Mouse (Mus musculus) intestine, postnatal 0 days (tissue): ENCODE measurements around the gene 1700003H04Rik. TPM values are rescaled to one million over a fixed set of nuclear protein-coding genes. Genes with fewer than 3 reads are reported as not detected.

Experiments used
- ATAC-seq: fragments of 200-750 bp; cut with Nextera tagmentation; 2 replicates; pipeline ENCODE4 v1.8.0; 2017; ENCODE audit warnings: mild to moderate bottlenecking, moderate TSS enrichment, moderate library complexity
- H3K27ac ChIP-seq: fragments of 300-500 bp; sonication (generic); 2 replicates; pipeline ENCODE4 v1.5.1; 2014; ENCODE audit warnings: mild to moderate bottlenecking, low read depth, low read length, moderate library complexity
- H3K27me3 ChIP-seq: fragments of 300-500 bp; sonication (generic); replicated peaks from 2 replicates; pipeline ENCODE4 v1.6.1; 2014; ENCODE audit warnings: low read length, mixed read lengths; ENCODE audit not compliant: control insufficient read depth, insufficient read depth
- H3K36me3 ChIP-seq: fragments of 300-500 bp; sonication (generic); 2 replicates; pipeline ENCODE4 v1.6.1; 2014; ENCODE audit warnings: mild to moderate bottlenecking, moderate library complexity; ENCODE audit not compliant: control insufficient read depth, insufficient read depth
- H3K4me1 ChIP-seq: fragments of 300-500 bp; sonication (generic); replicated peaks from 2 replicates; pipeline ENCODE4 v1.6.1; 2014; ENCODE audit warnings: antibody characterized with exemption, low read length, mixed read lengths; ENCODE audit not compliant: control insufficient read depth, insufficient read depth
- H3K4me2 ChIP-seq: fragments of 300-500 bp; sonication (generic); replicated peaks from 2 replicates; pipeline ENCODE4 v1.6.1; 2014; ENCODE audit warnings: low read depth, mild to moderate bottlenecking, moderate library complexity
- H3K4me3 ChIP-seq: fragments of 300-500 bp; sonication (generic); 2 replicates; pipeline ENCODE4 v1.5.1; 2014; ENCODE audit warnings: low read depth, low read length
- H3K9ac ChIP-seq: fragments of 300-500 bp; sonication (generic); 2 replicates; pipeline ENCODE4 v1.6.1; 2014; ENCODE audit warnings: mild to moderate bottlenecking, low read depth, low read length
- H3K9me3 ChIP-seq: fragments of 300-500 bp; sonication (generic); 2 replicates; pipeline ENCODE4 v1.6.1; 2016; ENCODE audit warnings: mixed run types; ENCODE audit not compliant: control insufficient read depth
- CTCF ChIP-seq: sonication (generic); IDR thresholded peaks from 2 replicates; pipeline ENCODE4 v1.5.1; 2016; ENCODE audit warnings: low read depth, mild to moderate bottlenecking, control low read depth, antibody characterized with exemption, moderate library complexity
- WGBS: fragments of 180-500 bp; shearing (Covaris S2); extraction: QIAGEN DNeasy Blood & Tissue Kit; methylation state at CpG from one replicate; pipeline ENCODE4 v1.1.7; 2014; 5-methylcytosine and 5-hydroxymethylcytosine counted together
- polyA plus RNA-seq: library from polyadenylated mRNA; unstranded; fragments of >200 nt; fragmentation: Nextera tagmentation; extraction: Ambion mirVana; gene quantifications from 2 replicates; pipeline ENCODE4 v1.2.1, GENCODE M21; 2015

1700003H04Rik gene
- polyA plus RNA-seq = not detected in 2 replicates

DNA sequence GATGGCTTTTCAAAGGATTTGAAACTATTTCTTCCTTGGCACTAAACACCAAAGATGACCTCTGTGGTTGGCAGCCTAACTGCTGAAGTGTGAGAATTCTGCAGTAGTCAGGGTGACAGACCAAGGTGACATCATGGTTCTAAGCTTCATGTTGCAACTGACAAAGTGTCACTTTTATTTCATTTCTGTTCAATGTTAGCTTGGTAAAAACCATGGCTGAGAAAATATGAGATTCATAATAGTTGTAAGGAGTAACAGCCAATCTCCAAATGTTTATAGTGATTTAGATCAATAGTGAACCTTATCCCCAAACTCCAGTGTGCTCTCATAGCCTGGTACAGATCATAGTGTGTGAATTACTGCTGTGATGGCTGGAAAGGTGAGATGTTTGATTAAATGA lies at the start of gene 1700003H04Rik:
Gene 1700003H04Rik (minus strand): TSS at position 101 of the 400 bp plus-strand sequence.
- no peak for TF ChIP-seq CTCF
- ATAC-seq = no peak
- Histone ChIP-seq H3K36me3 (no peaks in the 10 kb centered on the region), H3K4me2 (no peak within 1 kb of the TSS), H3K9ac (no peak within 1 kb of the TSS), H3K9me3 (no peaks in the 10 kb centered on the region), H3K4me1 (no peaks in the 10 kb centered on the region), H3K27ac (no peak within 1 kb of the TSS), H3K27me3 (no peaks in the 10 kb centered on the region), H3K4me3 (no peak within 1 kb of the TSS)

GRCm38 (mm10) chr3:124623031-124623430 lies 42.1 kb upstream of the 1700003H04Rik start:
- WGBS = 73% methylated on average over 3 of the region's 3 CpGs
- ATAC-seq = no peak
- no peak for TF ChIP-seq CTCF

GRCm38 (mm10) chr3:124613287-124613686 lies 32.4 kb upstream of the 1700003H04Rik start:
- H3K9ac ChIP-seq = no peak overlapping the region
- TF ChIP-seq CTCF = no peak
- no peaks in the 10 kb centered on the region for H3K36me3 ChIP-seq
- H3K4me1 ChIP-seq = no peaks in the 10 kb centered on the region
- no peaks in the 10 kb centered on the region for H3K9me3 ChIP-seq
- ATAC-seq = no peak
- WGBS = 58% methylated on average over 1 of the region's 1 CpGs
- H3K4me2 ChIP-seq = no peak overlapping the region
- H3K4me3 ChIP-seq = no peak overlapping the region
- no peaks in the 10 kb centered on the region for H3K27me3 ChIP-seq
- no peak overlapping the region for H3K27ac ChIP-seq

More at GRCm38 (mm10) chr3:124623031-124623430, 42.1 kb upstream of the 1700003H04Rik start:
- Histone ChIP-seq H3K36me3 (no peaks in the 10 kb centered on the region), H3K4me3 (no peak overlapping the region), H3K9me3 (no peaks in the 10 kb centered on the region), H3K4me1 (no peaks in the 10 kb centered on the region), H3K9ac (no peak overlapping the region), H3K27ac (no peak overlapping the region), H3K27me3 (no peaks in the 10 kb centered on the region), H3K4me2 (no peak overlapping the region)

GRCm38 (mm10) chr3:124609956-124610355 lies 29.1 kb upstream of the 1700003H04Rik start:
- ATAC-seq = no peak
- Histone ChIP-seq H3K27me3 (no peaks in the 10 kb centered on the region), H3K36me3 (no peaks in the 10 kb centered on the region), H3K4me3 (no peak overlapping the region), H3K9ac (no peak overlapping the region), H3K4me1 (no peaks in the 10 kb centered on the region), H3K27ac (no peak overlapping the region), H3K9me3 (no peaks in the 10 kb centered on the region), H3K4me2 (no peak overlapping the region)
- TF ChIP-seq CTCF = no peak

DNA sequence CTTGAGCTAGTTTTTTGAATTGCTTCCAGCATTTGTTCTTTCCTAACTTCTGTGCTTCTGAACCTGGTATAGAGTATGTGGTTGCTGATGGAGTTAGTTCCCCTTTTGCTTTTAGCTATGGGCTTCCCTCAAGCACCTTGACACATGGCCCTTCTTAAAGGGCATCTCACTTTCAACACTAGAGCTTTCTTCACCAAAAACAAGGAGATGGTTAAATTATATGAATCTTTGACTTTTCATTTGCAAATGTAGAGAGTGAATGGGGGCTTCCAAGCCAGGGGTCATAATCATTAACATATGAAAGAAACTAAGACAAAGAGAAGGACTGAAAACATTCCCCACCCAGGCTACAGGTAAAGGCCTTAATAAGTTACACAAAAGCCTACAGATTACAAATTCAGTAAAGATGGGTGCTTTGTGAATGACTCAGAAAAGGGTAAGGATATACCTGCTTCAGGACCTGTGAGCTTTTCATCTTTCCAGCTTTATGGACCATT lies 25.2 kb upstream of the 1700003H04Rik start:
- no peaks in the 10 kb centered on the region for H3K27me3 ChIP-seq
- no peaks in the 10 kb centered on the region for H3K36me3 ChIP-seq
- H3K9ac ChIP-seq = no peak overlapping the region
- H3K4me1 ChIP-seq = no peaks in the 10 kb centered on the region
- no peak overlapping the region for H3K4me3 ChIP-seq
- H3K4me2 ChIP-seq = no peak overlapping the region
- no peak for ATAC-seq
- no peak overlapping the region for H3K27ac ChIP-seq
- H3K9me3 ChIP-seq = no peaks in the 10 kb centered on the region
- TF ChIP-seq CTCF = no peak

GRCm38 (mm10) chr3:124605518-124605917 lies 24.6 kb upstream of the 1700003H04Rik start:
- Histone ChIP-seq H3K4me2 (no peak overlapping the region), H3K27me3 (no peaks in the 10 kb centered on the region), H3K36me3 (no peaks in the 10 kb centered on the region), H3K4me3 (no peak overlapping the region), H3K4me1 (no peaks in the 10 kb centered on the region), H3K9me3 (no peaks in the 10 kb centered on the region), H3K9ac (no peak overlapping the region), H3K27ac (no peak overlapping the region)
- 78% methylated on average over 1 of the region's 1 CpGs for WGBS
- no peak for ATAC-seq
- no peak for TF ChIP-seq CTCF

GRCm38 (mm10) chr3:124597789-124598188 lies 16.9 kb upstream of the 1700003H04Rik start:
- Histone ChIP-seq H3K9me3 (no peaks in the 10 kb centered on the region), H3K9ac (no peak overlapping the region), H3K27me3 (no peaks in the 10 kb centered on the region), H3K4me3 (no peak overlapping the region), H3K4me1 (no peaks in the 10 kb centered on the region), H3K4me2 (no peak overlapping the region), H3K27ac (no peak overlapping the region), H3K36me3 (no peaks in the 10 kb centered on the region)
- TF ChIP-seq CTCF = no peak
- ATAC-seq = no peak
